Mouse (Mus musculus): ENCODE data around the gene Hist2h2ab. TPM values are rescaled to one million over a fixed set of nuclear protein-coding genes. Genes with fewer than 3 reads are reported as not detected.
A peak's percentile ranks its signal among the peaks of the same experiment; 100 is the strongest.
"Not testable (repeated sequence)": the region's sequence is repeated elsewhere in the genome, so short reads cannot be mapped to it uniquely, and the experiment has no call there.

Gene Hist2h2ab
- polyA plus RNA-seq, 1 experiment from 2014 or later: 1.3 TPM

DNA sequence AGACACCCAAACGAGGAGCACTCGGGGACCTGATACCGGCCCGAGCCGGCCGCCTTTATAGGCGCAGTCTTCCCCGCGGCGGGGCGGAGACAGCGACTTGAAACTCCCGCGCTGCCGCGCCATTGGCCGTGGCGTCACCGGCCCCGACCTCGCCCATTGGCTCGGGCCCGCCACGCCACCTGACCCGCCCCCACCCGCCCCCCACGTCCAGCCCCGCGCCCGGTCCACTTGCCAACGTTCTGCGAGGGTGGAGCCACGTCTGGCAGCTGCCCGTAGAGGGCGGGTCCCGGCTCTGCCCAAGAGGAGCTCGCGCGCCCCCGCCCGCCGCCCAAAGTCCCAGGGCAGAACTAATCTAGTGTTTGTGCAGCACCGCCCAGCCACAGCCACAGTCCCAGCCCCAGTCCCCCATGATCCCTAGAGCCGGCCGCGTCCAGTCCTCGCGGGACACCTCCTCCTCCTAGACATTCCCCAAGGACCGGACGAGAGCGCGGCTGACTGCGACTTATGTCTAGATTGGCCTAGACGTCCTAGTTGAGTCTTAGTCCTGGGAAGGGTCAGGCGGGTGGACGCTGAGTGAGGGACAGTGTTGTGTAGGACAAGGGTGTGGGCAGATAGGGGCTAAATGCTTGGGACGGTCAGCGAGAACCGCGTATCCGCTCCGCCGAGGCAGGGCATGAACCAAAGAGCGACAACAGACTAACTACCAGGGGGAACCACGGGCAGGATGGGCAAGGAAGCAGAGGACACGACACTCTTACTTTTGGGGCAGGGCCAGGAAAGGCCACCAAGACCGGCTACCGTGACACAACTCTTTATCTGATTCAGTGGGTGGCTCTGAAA lies 19.5 kb downstream of the Hist2h2ab start, which contains the start of gene Hist2h3c2:
Gene Hist2h3c2, minus strand, starts transcription at position 174 of the 840 bp plus-strand sequence.
- not testable (repeated sequence) for H3K27me3 ChIP-seq (ENCODE audit: control insufficient read depth, insufficient read depth, low read depth, low read length); H3K9me3 ChIP-seq (ENCODE audit: control insufficient read depth, low read length); H3K36me3 ChIP-seq (ENCODE audit: control insufficient read depth, insufficient read depth, low read length)
- peak; percentile 93 for ATAC-seq (ENCODE audit: low read depth)
- WGBS: under 1% methylated on average over 11 of the region's 68 CpGs
- H3K4me2 ChIP-seq (ENCODE audit: low read depth, low read length): peak within 1 kb of the TSS; percentile 68
- H3K27ac ChIP-seq (ENCODE audit: low read length): peak within 1 kb of the TSS; percentile 84
- peaks cover 27% of the 10 kb centered on the region for H3K4me1 ChIP-seq (replicated peaks; ENCODE audit: control insufficient read depth, insufficient read depth, low read length)
- peak within 1 kb of the TSS; percentile 62 for H3K4me3 ChIP-seq (ENCODE audit: low read length)
- peak within 1 kb of the TSS; percentile 75 for H3K9ac ChIP-seq (ENCODE audit: low read length)

DNA sequence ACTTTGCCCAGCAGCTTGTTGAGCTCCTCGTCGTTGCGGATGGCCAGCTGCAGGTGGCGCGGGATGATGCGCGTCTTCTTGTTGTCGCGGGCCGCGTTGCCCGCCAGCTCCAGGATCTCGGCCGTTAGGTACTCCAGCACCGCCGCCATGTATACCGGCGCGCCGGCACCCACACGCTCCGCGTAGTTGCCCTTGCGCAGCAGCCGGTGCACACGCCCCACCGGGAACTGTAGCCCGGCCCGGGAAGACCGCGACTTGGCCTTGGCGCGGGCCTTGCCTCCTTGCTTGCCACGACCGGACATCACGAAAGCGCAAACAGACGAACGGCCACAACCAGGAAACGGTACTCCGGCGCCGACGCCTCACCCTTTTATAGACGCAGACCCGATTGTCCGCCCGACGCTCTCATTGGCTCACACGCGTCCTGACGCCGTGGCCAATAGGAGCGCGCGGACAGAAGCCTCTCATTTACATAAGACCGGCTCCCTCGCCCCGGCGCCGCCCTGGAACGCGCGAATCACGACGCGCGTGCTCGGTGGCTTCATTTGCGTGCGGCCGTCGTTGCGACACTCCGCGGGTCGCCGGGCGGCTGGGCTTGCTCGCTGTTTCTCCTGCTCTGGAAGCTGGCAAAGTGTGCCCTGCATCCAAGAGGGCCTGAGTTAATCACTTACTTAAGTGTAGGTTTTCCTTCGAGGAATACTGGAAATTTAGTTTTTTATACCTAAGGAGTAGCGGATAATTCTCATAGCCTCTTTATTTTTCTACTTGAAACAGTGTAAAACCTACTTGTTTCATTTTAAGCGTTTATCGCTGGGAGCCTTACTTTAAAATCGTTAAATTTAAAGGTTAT lies 20.5 kb downstream of the Hist2h2ab start, which contains the start of gene Hist2h2aa2:
Gene Hist2h2aa2, minus strand, starts transcription at position 328 of the 850 bp plus-strand sequence.
- WGBS: 3% methylated on average over 24 of the region's 85 CpGs
- H3K36me3 ChIP-seq (ENCODE audit: control insufficient read depth, insufficient read depth, low read length): not testable (repeated sequence)

DNA sequence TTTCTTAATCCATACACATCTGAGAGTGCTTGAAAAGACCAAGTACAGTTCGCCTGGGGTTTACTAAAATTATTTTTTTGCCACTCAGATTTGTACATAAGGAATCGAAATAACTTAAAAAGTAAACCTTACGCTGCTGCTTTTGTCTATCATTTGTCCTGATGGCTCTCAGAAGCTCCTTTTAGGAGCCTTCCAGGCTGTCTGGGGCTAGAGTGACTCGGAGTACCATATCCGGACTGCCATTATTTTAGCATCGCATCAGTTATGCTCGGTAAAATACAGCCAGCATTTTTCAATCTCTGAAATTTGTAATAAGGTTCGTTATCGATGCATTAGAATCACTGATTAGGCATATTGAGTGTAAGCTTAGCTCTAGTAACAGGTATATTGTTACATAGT lies 21.1 kb downstream of the Hist2h2ab start:
- peak overlapping the region; percentile 60 for H3K9ac ChIP-seq (ENCODE audit: low read length)
- no peaks in the 10 kb centered on the region for H3K9me3 ChIP-seq (ENCODE audit: control insufficient read depth, low read length)
- H3K4me2 ChIP-seq (ENCODE audit: low read depth, low read length): peak overlapping the region; percentile 43
- H3K27me3 ChIP-seq (ENCODE audit: control insufficient read depth, insufficient read depth, low read depth, low read length): no peaks in the 10 kb centered on the region
- 70% methylated on average over 9 of the region's 9 CpGs for WGBS
- peak overlapping the region; percentile 13; the same call in 1 of the 2 replicates for H3K4me3 ChIP-seq (ENCODE audit: low read length)
- peak overlapping the region; percentile 88 for H3K27ac ChIP-seq (ENCODE audit: low read length)
- ATAC-seq (ENCODE audit: low read depth): no peak
- no peaks in the 10 kb centered on the region for H3K36me3 ChIP-seq (ENCODE audit: control insufficient read depth, insufficient read depth, low read length)
- H3K4me1 ChIP-seq (replicated peaks; ENCODE audit: control insufficient read depth, insufficient read depth, low read length): peaks cover 30% of the 10 kb centered on the region

More for the DNA sequence above, 20.5 kb downstream of the Hist2h2ab start, which contains the start of gene Hist2h2aa2:
- peak within 1 kb of the TSS; percentile 88 for H3K27ac ChIP-seq (ENCODE audit: low read length)
- peak within 1 kb of the TSS; percentile 41 for H3K4me3 ChIP-seq (ENCODE audit: low read length)
- peaks cover 30% of the 10 kb centered on the region for H3K4me1 ChIP-seq (replicated peaks; ENCODE audit: control insufficient read depth, insufficient read depth, low read length)
- not testable (repeated sequence) for H3K27me3 ChIP-seq (ENCODE audit: control insufficient read depth, insufficient read depth, low read depth, low read length); H3K9me3 ChIP-seq (ENCODE audit: control insufficient read depth, low read length)
- H3K9ac ChIP-seq (ENCODE audit: low read length): peak within 1 kb of the TSS; percentile 60
- ATAC-seq (ENCODE audit: low read depth): peak; percentile 85
- peak within 1 kb of the TSS; percentile 46 for H3K4me2 ChIP-seq (ENCODE audit: low read depth, low read length)

DNA sequence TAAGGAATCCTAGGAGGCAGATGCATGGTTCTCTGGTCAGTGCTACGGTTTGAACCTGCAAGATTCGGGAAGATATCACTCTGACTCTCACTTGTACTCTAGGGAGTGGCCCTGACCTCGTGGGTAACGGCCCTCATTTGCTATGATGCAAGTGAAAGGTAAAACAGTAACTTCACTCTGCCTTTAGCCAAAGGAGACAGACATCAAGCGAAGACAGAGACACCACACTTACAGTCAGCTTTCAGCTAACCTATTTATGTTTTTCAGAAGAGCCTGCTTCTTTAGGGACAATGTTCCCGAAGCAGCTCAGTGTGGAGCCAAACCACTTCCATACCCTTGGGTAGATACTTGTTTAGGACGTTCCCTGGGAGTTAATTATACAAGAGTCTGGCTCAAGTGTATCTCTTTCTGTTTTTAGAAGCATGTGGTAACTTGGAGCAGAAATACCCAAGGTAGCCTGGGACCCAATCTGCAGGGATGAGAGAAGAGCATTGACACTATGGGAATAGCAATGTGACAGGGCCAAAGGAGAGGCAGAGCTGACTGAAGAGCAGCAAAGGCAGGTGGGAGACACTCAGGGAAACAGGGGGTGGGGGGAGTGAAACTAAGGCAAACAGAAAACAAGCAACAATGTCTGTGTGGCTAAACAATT lies 24.4 kb downstream of the Hist2h2ab start:
- no peak for ATAC-seq (ENCODE audit: low read depth)
- Histone ChIP-seq H3K27me3 (ENCODE audit: control insufficient read depth, insufficient read depth, low read depth, low read length) (no peaks in the 10 kb centered on the region), H3K4me1 (replicated peaks; ENCODE audit: control insufficient read depth, insufficient read depth, low read length) (peaks cover 26% of the 10 kb centered on the region), H3K27ac (ENCODE audit: low read length) (peak overlapping the region; percentile 99), H3K9ac (ENCODE audit: low read length) (peak overlapping the region; percentile 87), H3K36me3 (ENCODE audit: control insufficient read depth, insufficient read depth, low read length) (no peaks in the 10 kb centered on the region), H3K9me3 (ENCODE audit: control insufficient read depth, low read length) (no peaks in the 10 kb centered on the region), H3K4me3 (ENCODE audit: low read length) (peak overlapping the region; percentile 58), H3K4me2 (ENCODE audit: low read depth, low read length) (peak overlapping the region; percentile 67)
- WGBS: 77% methylated on average over 7 of the region's 7 CpGs

DNA sequence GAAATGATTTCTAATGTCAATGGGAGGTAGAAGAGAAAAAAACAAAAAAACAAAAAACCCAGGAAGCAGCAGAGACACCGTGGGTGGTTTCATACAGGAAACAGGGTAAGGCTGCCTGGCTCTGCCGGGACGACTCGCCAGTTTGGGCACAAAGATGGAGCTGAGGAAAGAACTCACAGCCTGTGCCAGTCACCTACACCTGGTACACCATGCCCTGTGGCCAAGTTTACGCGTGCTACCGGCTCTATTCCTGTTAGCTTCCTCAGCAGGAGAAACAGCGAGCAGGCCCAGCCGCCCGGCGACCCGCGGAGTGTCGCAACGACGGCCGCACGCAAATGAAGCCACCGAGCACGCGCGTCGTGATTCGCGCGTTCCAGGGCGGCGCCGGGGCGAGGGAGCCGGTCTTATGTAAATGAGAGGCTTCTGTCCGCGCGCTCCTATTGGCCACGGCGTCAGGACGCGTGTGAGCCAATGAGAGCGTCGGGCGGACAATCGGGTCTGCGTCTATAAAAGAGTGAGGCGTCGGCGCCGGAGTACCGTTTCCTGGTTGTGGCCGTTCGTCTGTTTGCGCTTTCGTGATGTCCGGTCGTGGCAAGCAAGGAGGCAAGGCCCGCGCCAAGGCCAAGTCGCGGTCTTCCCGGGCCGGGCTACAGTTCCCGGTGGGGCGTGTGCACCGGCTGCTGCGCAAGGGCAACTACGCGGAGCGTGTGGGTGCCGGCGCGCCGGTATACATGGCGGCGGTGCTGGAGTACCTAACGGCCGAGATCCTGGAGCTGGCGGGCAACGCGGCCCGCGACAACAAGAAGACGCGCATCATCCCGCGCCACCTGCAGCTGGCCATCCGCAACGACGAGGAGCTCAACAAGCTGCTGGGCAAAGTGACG lies 25.6 kb downstream of the Hist2h2ab start, which contains the start of gene Hist2h2aa1:
Gene Hist2h2aa1, plus strand, starts transcription at position 495 of the 884 bp plus-strand sequence.
- H3K4me2 ChIP-seq (ENCODE audit: low read depth, low read length): peak within 1 kb of the TSS; percentile 67
- peaks cover 26% of the 10 kb centered on the region for H3K4me1 ChIP-seq (replicated peaks; ENCODE audit: control insufficient read depth, insufficient read depth, low read length)
- ATAC-seq (ENCODE audit: low read depth): peak; percentile 87
- WGBS: under 1% methylated on average over 33 of the region's 88 CpGs
- H3K4me3 ChIP-seq (ENCODE audit: low read length): peak within 1 kb of the TSS; percentile 58
- not testable (repeated sequence) for H3K36me3 ChIP-seq (ENCODE audit: control insufficient read depth, insufficient read depth, low read length); H3K9me3 ChIP-seq (ENCODE audit: control insufficient read depth, low read length); H3K27me3 ChIP-seq (ENCODE audit: control insufficient read depth, insufficient read depth, low read depth, low read length)
- H3K27ac ChIP-seq (ENCODE audit: low read length): peak within 1 kb of the TSS; percentile 99
- H3K9ac ChIP-seq (ENCODE audit: low read length): peak within 1 kb of the TSS; percentile 87

DNA sequence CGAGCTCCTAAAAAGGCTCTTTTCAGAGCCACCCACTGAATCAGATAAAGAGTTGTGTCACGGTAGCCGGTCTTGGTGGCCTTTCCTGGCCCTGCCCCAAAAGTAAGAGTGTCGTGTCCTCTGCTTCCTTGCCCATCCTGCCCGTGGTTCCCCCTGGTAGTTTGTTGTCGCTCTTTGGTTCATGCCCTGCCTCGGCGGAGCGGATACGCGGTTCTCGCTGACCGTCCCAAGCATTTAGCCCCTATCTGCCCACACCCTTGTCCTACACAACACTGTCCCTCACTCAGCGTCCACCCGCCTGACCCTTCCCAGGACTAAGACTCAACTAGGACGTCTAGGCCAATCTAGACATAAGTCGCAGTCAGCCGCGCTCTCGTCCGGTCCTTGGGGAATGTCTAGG lies 26.4 kb downstream of the Hist2h2ab start:
- H3K9me3 ChIP-seq (ENCODE audit: control insufficient read depth, low read length); H3K36me3 ChIP-seq (ENCODE audit: control insufficient read depth, insufficient read depth, low read length); H3K27me3 ChIP-seq (ENCODE audit: control insufficient read depth, insufficient read depth, low read depth, low read length); ATAC-seq (ENCODE audit: low read depth): not testable (repeated sequence)
- Histone ChIP-seq H3K4me1 (replicated peaks; ENCODE audit: control insufficient read depth, insufficient read depth, low read length) (peaks cover 22% of the 10 kb centered on the region), H3K4me3 (ENCODE audit: low read length) (peak overlapping the region; percentile 37), H3K27ac (ENCODE audit: low read length) (peak overlapping the region; percentile 68; the same call in 1 of the 2 replicates), H3K4me2 (ENCODE audit: low read depth, low read length) (peak overlapping the region; percentile 22; the same call in 1 of the 2 replicates), H3K9ac (ENCODE audit: low read length) (peak overlapping the region; percentile 50)
- 0% methylated on average over 9 of the region's 21 CpGs for WGBS

DNA sequence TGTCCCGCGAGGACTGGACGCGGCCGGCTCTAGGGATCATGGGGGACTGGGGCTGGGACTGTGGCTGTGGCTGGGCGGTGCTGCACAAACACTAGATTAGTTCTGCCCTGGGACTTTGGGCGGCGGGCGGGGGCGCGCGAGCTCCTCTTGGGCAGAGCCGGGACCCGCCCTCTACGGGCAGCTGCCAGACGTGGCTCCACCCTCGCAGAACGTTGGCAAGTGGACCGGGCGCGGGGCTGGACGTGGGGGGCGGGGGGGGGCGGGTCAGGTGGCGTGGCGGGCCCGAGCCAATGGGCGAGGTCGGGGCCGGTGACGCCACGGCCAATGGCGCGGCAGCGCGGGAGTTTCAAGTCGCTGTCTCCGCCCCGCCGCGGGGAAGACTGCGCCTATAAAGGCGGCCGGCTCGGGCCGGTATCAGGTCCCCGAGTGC lies 26.8 kb downstream of the Hist2h2ab start, which contains the start of gene Hist2h3c1:
Gene Hist2h3c1, plus strand, starts transcription at position 259 of the 430 bp plus-strand sequence.
- H3K27ac ChIP-seq (ENCODE audit: low read length): peak within 1 kb of the TSS; percentile 68; the same call in 1 of the 2 replicates
- peak within 1 kb of the TSS; percentile 68 for H3K9ac ChIP-seq (ENCODE audit: low read length)
- ATAC-seq (ENCODE audit: low read depth): peak; percentile 92
- H3K4me1 ChIP-seq (replicated peaks; ENCODE audit: control insufficient read depth, insufficient read depth, low read length): peaks cover 19% of the 10 kb centered on the region
- H3K4me3 ChIP-seq (ENCODE audit: low read length): peak within 1 kb of the TSS; percentile 53
- H3K27me3 ChIP-seq (ENCODE audit: control insufficient read depth, insufficient read depth, low read depth, low read length); H3K9me3 ChIP-seq (ENCODE audit: control insufficient read depth, low read length); H3K36me3 ChIP-seq (ENCODE audit: control insufficient read depth, insufficient read depth, low read length): not testable (repeated sequence)
- WGBS: no CpG with 5 or more reads among the region's 47 CpGs
- peak within 1 kb of the TSS; percentile 46 for H3K4me2 ChIP-seq (ENCODE audit: low read depth, low read length)

Data from lung, embryonic 16.5 days (tissue).